Mouse (Mus musculus): Measurements from ENCODE around the gene Rfxap.
"Not testable (repeated sequence)": the region's sequence is repeated elsewhere in the genome, so short reads cannot be mapped to it uniquely, and the experiment has no call there.

Gene Rfxap

GRCm38 (mm10) chr3:54766034-54766433, 41.6 kb downstream of the Rfxap start:
- DNase-seq = no peak

GRCm38 (mm10) chr3:54765521-54765920, 42.1 kb downstream of the Rfxap start:
- not testable (repeated sequence) for DNase-seq

- peak; percentile 50 for DNase-seq
These were observed 43.2 kb downstream of the Rfxap start for GRCm38 (mm10) chr3:54764418-54764817.

DNA sequence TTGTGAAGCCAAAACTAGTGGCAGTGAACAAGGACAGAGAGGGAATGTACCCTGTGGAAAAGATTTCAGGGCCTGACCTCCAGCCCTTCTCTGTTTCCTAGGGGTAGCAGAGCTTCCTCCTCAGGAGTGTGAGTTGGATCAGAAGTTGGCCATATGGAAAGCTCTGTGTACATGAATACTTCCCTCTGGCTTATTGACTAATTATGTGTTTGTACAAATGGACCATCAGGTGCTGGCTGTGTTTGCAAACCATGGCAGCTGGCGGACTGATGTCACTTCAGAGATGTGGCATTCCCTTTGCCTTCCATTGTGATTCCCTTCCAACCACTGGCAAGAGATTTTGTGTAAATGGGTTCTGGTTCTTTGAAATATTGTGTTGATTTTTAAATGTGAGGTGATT, 46.3 kb downstream of the Rfxap start:
- no peak for DNase-seq

DNA sequence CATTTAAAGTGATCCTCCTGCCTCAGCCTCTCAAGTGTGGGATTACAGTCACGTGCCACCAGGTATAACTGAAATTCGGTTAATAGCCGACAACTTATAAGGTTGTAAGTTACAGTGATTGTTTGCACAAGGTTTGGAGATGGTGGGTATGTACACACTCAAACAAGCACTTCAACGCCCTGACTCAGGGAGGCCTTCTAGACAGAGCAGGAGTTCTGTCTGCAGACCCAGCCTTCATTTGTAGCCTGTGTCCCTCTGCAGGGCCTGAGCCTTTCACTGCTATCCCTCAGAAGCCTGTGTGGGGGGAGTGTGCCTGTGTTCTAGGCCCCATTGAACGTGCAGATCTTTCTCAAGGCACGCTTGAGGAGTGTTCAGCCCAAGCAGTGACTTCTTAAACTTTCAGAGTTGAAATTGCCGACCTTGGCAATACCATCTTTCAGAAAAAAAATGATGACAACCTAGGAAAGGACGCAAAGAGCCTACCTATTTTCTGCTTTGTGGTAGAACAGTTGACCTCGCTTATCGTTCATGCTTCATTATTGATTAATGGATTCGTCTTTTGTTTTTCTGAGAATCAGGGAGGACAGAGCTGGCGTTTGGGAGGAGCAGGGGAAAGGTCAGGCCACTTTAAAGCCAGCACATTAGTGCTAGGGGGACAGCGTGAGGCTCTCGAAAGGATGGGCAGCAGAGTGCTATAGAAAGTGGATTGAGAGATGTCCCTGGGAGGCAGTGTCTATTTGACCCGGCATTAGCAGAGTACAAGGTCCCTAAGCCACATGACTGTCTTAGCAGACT, 47.1 kb downstream of the Rfxap start:
- no peak for DNase-seq

DNA sequence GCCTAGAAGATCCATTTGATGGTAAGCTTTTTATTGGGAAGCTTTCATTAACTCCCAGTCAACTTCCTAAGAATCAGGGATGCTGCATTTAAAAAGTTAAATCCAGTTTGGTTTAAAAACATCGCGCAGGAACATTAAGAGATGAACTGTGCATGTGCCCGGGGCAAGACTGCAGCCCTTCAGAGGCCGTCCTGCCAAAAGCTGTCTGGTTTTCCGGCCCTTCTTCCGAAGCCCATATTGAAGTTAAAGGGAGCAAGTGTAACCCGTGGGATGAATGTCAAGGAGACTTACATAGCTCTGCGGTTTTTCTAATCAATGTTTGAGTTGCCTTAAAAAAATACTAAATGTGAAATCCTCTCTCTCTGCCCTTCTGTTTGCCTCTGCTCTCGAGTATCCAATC, 48.4 kb downstream of the Rfxap start:
- DNase-seq = no peak

DNA sequence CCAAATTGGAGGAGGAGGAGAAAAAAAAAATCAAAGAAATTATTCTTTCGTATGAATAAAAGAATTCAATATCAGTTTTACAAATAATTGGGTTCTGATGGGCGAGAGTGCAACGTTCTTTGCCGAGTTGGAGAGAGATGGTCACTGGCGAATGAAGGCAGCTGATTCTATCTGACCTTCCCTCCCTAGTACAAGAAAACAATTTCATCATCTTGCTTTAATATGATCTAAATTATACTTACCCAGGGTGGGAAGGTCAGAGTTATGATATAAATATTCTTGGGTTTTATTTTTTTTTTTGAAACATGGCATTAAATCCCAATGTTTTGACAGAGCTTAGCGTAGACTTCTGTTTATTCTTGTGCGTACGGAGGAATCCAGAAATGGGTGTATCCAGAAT, 50.1 kb downstream of the Rfxap start:
- DNase-seq = no peak

DNA sequence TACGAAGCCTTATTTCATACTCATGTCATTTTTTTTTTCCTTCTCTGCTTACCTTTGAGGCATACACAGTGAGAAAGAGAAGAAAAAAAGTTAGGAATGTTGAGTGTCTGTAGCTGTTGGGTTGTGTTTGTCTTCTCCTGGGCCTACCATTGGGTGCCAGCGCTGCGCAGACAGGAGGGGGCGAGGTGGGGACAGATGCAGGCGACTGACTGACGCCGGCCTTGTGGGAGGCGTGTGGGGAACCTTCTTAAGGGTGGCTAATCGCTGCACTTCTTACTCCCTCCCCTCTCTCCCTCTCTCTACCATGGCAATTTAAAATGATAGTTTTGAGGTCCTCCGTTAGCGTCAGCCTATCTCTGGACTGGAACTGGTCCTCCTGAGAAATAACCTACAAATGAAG, 51.5 kb downstream of the Rfxap start:
- DNase-seq = peak; percentile 10

GRCm38 (mm10) chr3:54755145-54756041, 52.2 kb downstream of the Rfxap start, which contains the start of gene Smad9:
Smad9 (plus strand) TSS chr3:54755582.
- DNase-seq = peak; percentile 78

DNA sequence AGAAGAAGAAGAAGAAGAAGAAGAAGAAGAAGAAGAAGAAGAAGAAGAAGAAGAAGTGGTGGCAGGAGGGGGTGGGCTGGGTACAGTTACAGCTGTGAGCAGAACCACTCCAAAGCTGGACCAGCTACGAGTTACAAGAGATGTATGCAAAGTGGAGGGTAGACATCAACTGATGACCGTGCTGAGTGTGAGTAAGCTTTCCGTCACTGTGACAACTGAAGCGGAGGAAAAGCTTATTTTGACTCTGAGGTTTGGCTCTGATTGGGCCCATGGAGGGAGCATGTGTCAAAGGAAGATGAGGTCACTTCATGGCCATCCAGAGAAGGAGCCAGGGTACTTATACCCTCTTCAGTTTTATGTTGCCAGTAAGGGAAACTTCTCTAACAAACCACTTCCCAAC, 54.2 kb downstream of the Rfxap start:
- no peak for DNase-seq

All from kidney, postnatal 14 days (tissue).